Comparison of ENCODE assay signal across 8 mouse cellular contexts in the genomic region with DNA sequence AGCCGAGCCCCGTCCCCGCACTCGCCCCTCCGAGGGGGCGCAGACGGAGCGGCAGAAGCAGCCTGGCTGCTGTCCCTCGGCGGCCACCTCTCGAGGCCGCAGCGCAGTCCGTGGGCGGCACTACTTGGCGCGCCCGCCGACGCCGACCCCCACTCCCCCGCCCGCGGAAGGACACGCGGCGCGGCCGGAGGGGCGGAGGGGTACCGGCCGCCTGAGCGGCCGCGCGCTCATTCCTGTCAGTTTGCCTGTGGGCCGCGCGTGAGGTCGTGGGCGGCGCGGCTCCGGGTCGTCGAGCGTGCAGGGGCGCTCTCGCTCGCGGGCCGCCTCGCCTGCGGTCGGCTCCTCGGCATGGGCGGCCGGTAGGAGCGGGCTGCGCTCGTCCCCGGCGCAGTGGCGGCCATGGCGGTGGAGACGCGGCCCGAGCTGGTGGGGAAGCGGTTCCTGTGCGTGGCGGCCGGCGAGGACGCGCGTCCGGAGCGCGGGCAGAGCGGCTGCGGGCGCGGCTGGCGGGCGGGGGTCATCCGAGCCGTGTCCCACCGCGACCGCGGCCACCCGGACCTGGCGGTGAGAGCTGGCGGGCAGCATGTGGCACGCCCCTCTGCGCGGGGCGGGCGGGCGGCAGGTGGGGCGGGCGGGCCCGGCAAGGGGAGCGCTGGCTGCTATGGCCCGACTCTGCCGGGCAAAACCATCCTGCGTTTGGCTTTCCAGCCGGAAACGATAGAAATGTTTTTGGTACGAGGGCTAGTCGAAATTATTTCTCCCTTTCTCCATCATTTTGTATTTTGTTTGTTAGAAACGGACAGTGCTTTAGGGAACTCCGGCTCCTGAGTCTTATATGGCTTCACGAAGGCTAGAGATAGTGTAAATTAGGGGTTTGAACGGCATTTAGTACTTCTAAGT. TPM values are rescaled to one million over a fixed set of nuclear protein-coding genes. Genes with fewer than 3 reads are reported as not detected.
DNase-seq lines count a peak whose midpoint lies in the region; ATAC-seq lines count a peak whose summit lies in the region.

No protein-coding gene starts in this region.

- H3K9ac ChIP-seq in embryonic facial prominence, embryonic 14.5 days (ENCODE audit: low read depth, low read length), result peak overlapping the region; percentile 83
- H3K9ac ChIP-seq in liver, embryonic 11.5 days (ENCODE audit: low read depth, low read length), result peak overlapping the region; percentile 71

- 3% methylated on average over 26 of the region's 115 CpGs for WGBS in embryonic facial prominence, embryonic 14.5 days
- under 1% methylated on average over 115 of the region's 115 CpGs for WGBS in liver, embryonic 11.5 days

- H3K4me2 ChIP-seq in embryonic facial prominence, embryonic 14.5 days (ENCODE audit: low read depth, low read length), result peak overlapping the region; percentile 94
- H3K4me2 ChIP-seq in liver, embryonic 11.5 days, result peak overlapping the region; percentile 100

- ATAC-seq in embryonic facial prominence, embryonic 14.5 days (ENCODE audit: low read depth), result peak; percentile 73
- ATAC-seq in hematopoietic stem cell, adult 5-6 weeks (replicated peaks in 1 of 2; ENCODE audit: insufficient read depth in 1 of 2, low FRiP score in 2 of 2, low TSS enrichment in 1 of 2, low read depth in 1 of 2, poor library complexity in 2 of 2, severe bottlenecking in 2 of 2), result peak; percentile 15 to 19; a peak in 3 of 4 replicates
- ATAC-seq in liver, embryonic 11.5 days (replicated peaks; ENCODE audit: low FRiP score), result peak; percentile 81

- peak overlapping the region; percentile 91 for H3K27ac ChIP-seq in embryonic facial prominence, embryonic 14.5 days (replicated peaks; ENCODE audit: low read depth, low read length)
- peak overlapping the region; percentile 46; the same call in 1 of the 2 replicates for H3K27ac ChIP-seq in liver, embryonic 11.5 days (ENCODE audit: low read depth, low read length)

- H3K4me3 ChIP-seq in embryonic facial prominence, embryonic 14.5 days (ENCODE audit: low read depth, low read length), result peak overlapping the region; percentile 86
- peak overlapping the region; percentile 64 for H3K4me3 ChIP-seq in liver, embryonic 11.5 days (ENCODE audit: low read depth, low read length)

- H3K9me3 ChIP-seq in embryonic facial prominence, embryonic 14.5 days (ENCODE audit: control insufficient read depth, low read length), result no peaks in the 10 kb centered on the region
- H3K9me3 ChIP-seq in liver, embryonic 11.5 days (ENCODE audit: control insufficient read depth, low read length), result no peaks in the 10 kb centered on the region

- H3K36me3 ChIP-seq in embryonic facial prominence, embryonic 14.5 days (ENCODE audit: control insufficient read depth, insufficient read depth, low read length), result no peaks in the 10 kb centered on the region
- H3K36me3 ChIP-seq in liver, embryonic 11.5 days (ENCODE audit: control insufficient read depth, insufficient read depth, low read length), result no peaks in the 10 kb centered on the region

- no peaks in the 10 kb centered on the region for H3K27me3 ChIP-seq in embryonic facial prominence, embryonic 14.5 days (replicated peaks; ENCODE audit: control insufficient read depth, insufficient read depth, low read length)
- no peaks in the 10 kb centered on the region; the same call in 1 of the 2 replicates for H3K27me3 ChIP-seq in liver, embryonic 11.5 days (replicated peaks; ENCODE audit: control insufficient read depth, insufficient read depth, low read length)

- H3K4me1 ChIP-seq in embryonic facial prominence, embryonic 14.5 days (ENCODE audit: control insufficient read depth, insufficient read depth, low read length), result peaks cover 17% of the 10 kb centered on the region; the same call in 1 of the 2 replicates
- H3K4me1 ChIP-seq in liver, embryonic 11.5 days (replicated peaks; ENCODE audit: control insufficient read depth, insufficient read depth, low read length), result peaks cover 8% of the 10 kb centered on the region; the same call in 1 of the 2 replicates

- DNase-seq in kidney, adult 18-20 months, result peak; percentile 67
- DNase-seq in kidney, adult 8-10 months, result no peak
- peak; percentile 45 for DNase-seq in ZHBTc4 (ENCODE audit: low read depth, low spot score)
- DNase-seq in embryonic facial prominence, embryonic 14.5 days (ENCODE audit: low spot score), result peak; percentile 67
- peak; percentile 59 for DNase-seq in liver, embryonic 11.5 days (ENCODE audit: low spot score)
- DNase-seq in naive thymus-derived CD4-positive, alpha-beta T cell, adult 2 months (ENCODE audit: low read depth), result peak; percentile 47
- DNase-seq in testis, postnatal 14 days (ENCODE audit: low spot score), result peak; percentile 80

RNA-seq across cellular contexts. Expression of gene Reep3, which starts 30.4 kb away (rescaled TPM):
- polyA plus RNA-seq in embryonic facial prominence, embryonic 14.5 days (2014; fragmentation: Nextera tagmentation; extraction: Ambion mirVana), result 39.6 and 40.0 TPM in 2 replicates
- 19.4 and 20.2 TPM in 2 replicates for total RNA-seq in hematopoietic stem cell, adult 5-6 weeks (2017)
- polyA plus RNA-seq in liver, embryonic 11.5 days (2014; fragmentation: Nextera tagmentation; extraction: Ambion mirVana), result 11.5 and 12.4 TPM in 2 replicates

RNA-seq across cellular contexts. Expression of gene Jmjd1c, which starts 31.2 kb away (rescaled TPM):
- polyA plus RNA-seq in embryonic facial prominence, embryonic 14.5 days (2014; fragmentation: Nextera tagmentation; extraction: Ambion mirVana), result 44.0 and 44.4 TPM in 2 replicates
- 167 and 227 TPM in 2 replicates for total RNA-seq in hematopoietic stem cell, adult 5-6 weeks (2017)
- 26.0 and 31.6 TPM in 2 replicates for polyA plus RNA-seq in liver, embryonic 11.5 days (2014; fragmentation: Nextera tagmentation; extraction: Ambion mirVana)

Comparison
In these comparisons a context has a peak if more than half of its experiments do, and no peak if none do; other contexts are left out.
1. DNase-seq: peak in kidney, adult 18-20 months (single experiment), ZHBTc4 (single experiment), embryonic facial prominence, embryonic 14.5 days (single experiment), liver, embryonic 11.5 days (single experiment), naive thymus-derived CD4-positive, alpha-beta T cell, adult 2 months (single experiment) and testis, postnatal 14 days (single experiment); none in kidney, adult 8-10 months (0 of 2).
2. ATAC-seq: peak in every context shown above with its lines; median percentile 81 in liver, embryonic 11.5 days; 73 in embryonic facial prominence, embryonic 14.5 days; 17 in hematopoietic stem cell, adult 5-6 weeks.